Mouse (Mus musculus) liver (tissue): ENCODE measurements at regions not wholly inside any gene's neighbourhood (a gene's known extent, or its start where the extent isn't known, plus 50 kb on each side); places are given as distances from the start of the nearest gene placed in this dataset.
A peak's percentile ranks its signal among the peaks of the same experiment; 100 is the strongest.
"Not testable (repeated sequence)": the region's sequence is repeated elsewhere in the genome, so short reads cannot be mapped to it uniquely, and the experiment has no call there.

Experiments used
- DNase-seq: peaks from one replicate; pipeline ENCODE4 v3.0.0-alpha.2; 2020; ENCODE audit warnings: mixed read lengths

- DNase-seq = not testable (repeated sequence)
Measured at GRCm38 (mm10) chr6:47679946-47680345, 84.8 kb upstream of the Ezh2 start.

GRCm38 (mm10) chr6:47672741-47673140 lies 77.6 kb upstream of the Ezh2 start:
- DNase-seq = not testable (repeated sequence)

GRCm38 (mm10) chr6:47652880-47653279 lies 57.7 kb upstream of the Ezh2 start:
- DNase-seq = not testable (repeated sequence)

GRCm38 (mm10) chr6:47651385-47651718 lies 56.2 kb upstream of the Ezh2 start:
- DNase-seq = not testable (repeated sequence)

- DNase-seq = peak; percentile 88
Measured at GRCm38 (mm10) chr6:47650463-47651384, 55.6 kb upstream of the Ezh2 start.

- no peak for DNase-seq
Measured at GRCm38 (mm10) chr6:47649961-47650360, 54.8 kb upstream of the Ezh2 start.

- DNase-seq = no peak
Measured at GRCm38 (mm10) chr6:47649451-47649931, 54.4 kb upstream of the Ezh2 start.

GRCm38 (mm10) chr6:47648899-47649298 lies 53.8 kb upstream of the Ezh2 start:
- DNase-seq = no peak

GRCm38 (mm10) chr6:47648316-47648715 lies 53.2 kb upstream of the Ezh2 start:
- DNase-seq = no peak

- DNase-seq = no peak
Measured at GRCm38 (mm10) chr6:47647876-47648275, 52.7 kb upstream of the Ezh2 start.

- no peak for DNase-seq
Measured at GRCm38 (mm10) chr6:47646731-47647567, 51.8 kb upstream of the Ezh2 start.

- no peak for DNase-seq
Measured at GRCm38 (mm10) chr6:47646022-47646421, 50.9 kb upstream of the Ezh2 start.
